Mouse (Mus musculus) liver, embryonic 12.5 days (tissue): ENCODE data around the gene Fam133b. TPM values are rescaled to one million over a fixed set of nuclear protein-coding genes. Genes with fewer than 3 reads are reported as not detected.

ENCODE experiments used
- ATAC-seq: fragments of 200-750 bp; cut with Nextera tagmentation; 2 replicates; pipeline ENCODE4 v1.8.0; 2017; ENCODE audit warnings: moderate number of reproducible peaks, mild to moderate bottlenecking, moderate library complexity
- H3K27ac ChIP-seq: fragments of 300-500 bp; sonication (generic); 2 replicates; pipeline ENCODE4 v1.5.1; 2016; ENCODE audit warnings: mild to moderate bottlenecking
- H3K27me3 ChIP-seq: fragments of 300-500 bp; sonication (generic); replicated peaks from 2 replicates; pipeline ENCODE4 v1.6.1; 2016; ENCODE audit warnings: mild to moderate bottlenecking, moderate library complexity
- H3K36me3 ChIP-seq: fragments of 300-500 bp; sonication (generic); 2 replicates; pipeline ENCODE4 v1.6.1; 2016; ENCODE audit warnings: mild to moderate bottlenecking, moderate library complexity
- H3K4me1 ChIP-seq: fragments of 300-500 bp; sonication (generic); 2 replicates; pipeline ENCODE4 v1.6.1; 2016
- H3K4me2 ChIP-seq: fragments of 300-500 bp; sonication (generic); 2 replicates; pipeline ENCODE4 v1.6.1; 2016; ENCODE audit warnings: mild to moderate bottlenecking, moderate library complexity
- H3K4me3 ChIP-seq: fragments of 300-500 bp; sonication (generic); 2 replicates; pipeline ENCODE4 v1.5.1; 2016; ENCODE audit warnings: mild to moderate bottlenecking, moderate library complexity
- H3K9ac ChIP-seq: fragments of 300-500 bp; sonication (generic); 2 replicates; pipeline ENCODE4 v1.6.1; 2016; ENCODE audit warnings: mild to moderate bottlenecking, moderate library complexity
- H3K9me3 ChIP-seq: fragments of 300-500 bp; sonication (generic); replicated peaks from 2 replicates; pipeline ENCODE4 v1.6.1; 2016; ENCODE audit warnings: mild to moderate bottlenecking, moderate library complexity
- WGBS: fragments of 180-500 bp; shearing (Covaris S2); methylation state at CpG from one replicate; pipeline ENCODE4 v1.1.7; 2016; ENCODE audit not compliant: insufficient replicate concordance; 5-methylcytosine and 5-hydroxymethylcytosine counted together
- polyA plus RNA-seq: library from polyadenylated mRNA; unstranded; fragments of >200 nt; fragmentation: Nextera tagmentation; extraction: Ambion mirVana; gene quantifications from 2 replicates; pipeline ENCODE4 v1.2.1, GENCODE M21; 2016

The Fam133b gene
- polyA plus RNA-seq, 1 experiment from 2014 or later: 16.1 TPM

GRCm38 (mm10) chr5:3505553-3505952 is 38.1 kb upstream of the Fam133b start:
- Histone ChIP-seq H3K9me3 (no peaks in the 10 kb centered on the region), H3K4me2 (no peak overlapping the region), H3K27ac (no peak overlapping the region), H3K27me3 (no peaks in the 10 kb centered on the region), H3K36me3 (peaks cover 6% of the 10 kb centered on the region; the same call in 1 of the 2 replicates), H3K4me1 (peaks cover 46% of the 10 kb centered on the region), H3K4me3 (no peak overlapping the region), H3K9ac (no peak overlapping the region)
- ATAC-seq: no peak
- 38% methylated on average over 2 of the region's 2 CpGs for WGBS

- Histone ChIP-seq H3K4me2 (no peak overlapping the region), H3K4me3 (no peak overlapping the region), H3K9me3 (no peaks in the 10 kb centered on the region), H3K4me1 (peaks cover 37% of the 10 kb centered on the region), H3K36me3 (peaks cover 9% of the 10 kb centered on the region; the same call in 1 of the 2 replicates), H3K27ac (no peak overlapping the region), H3K9ac (no peak overlapping the region), H3K27me3 (no peaks in the 10 kb centered on the region)
- no peak for ATAC-seq
- 64% methylated on average over 7 of the region's 7 CpGs for WGBS
Observed at GRCm38 (mm10) chr5:3508480-3509381, 34.9 kb upstream of the Fam133b start.

GRCm38 (mm10) chr5:3509503-3509902 is 34.1 kb upstream of the Fam133b start:
- H3K36me3 ChIP-seq: peaks cover 9% of the 10 kb centered on the region; the same call in 1 of the 2 replicates
- H3K4me3 ChIP-seq: no peak overlapping the region
- H3K9me3 ChIP-seq: no peaks in the 10 kb centered on the region
- no peak overlapping the region for H3K27ac ChIP-seq
- WGBS: 71% methylated on average over 3 of the region's 3 CpGs
- H3K27me3 ChIP-seq: no peaks in the 10 kb centered on the region
- H3K4me1 ChIP-seq: peaks cover 39% of the 10 kb centered on the region
- no peak for ATAC-seq
- H3K9ac ChIP-seq: no peak overlapping the region
- H3K4me2 ChIP-seq: no peak overlapping the region

GRCm38 (mm10) chr5:3511097-3511795 is 32.4 kb upstream of the Fam133b start:
- Histone ChIP-seq H3K4me1 (peaks cover 51% of the 10 kb centered on the region), H3K27ac (no peak overlapping the region), H3K9ac (no peak overlapping the region), H3K36me3 (peaks cover 15% of the 10 kb centered on the region; the same call in 1 of the 2 replicates), H3K27me3 (no peaks in the 10 kb centered on the region), H3K4me3 (no peak overlapping the region), H3K4me2 (no peak overlapping the region), H3K9me3 (no peaks in the 10 kb centered on the region)
- 84% methylated on average over 10 of the region's 10 CpGs for WGBS
- ATAC-seq: no peak

- ATAC-seq: peak; percentile 66
- Histone ChIP-seq H3K9me3 (no peaks in the 10 kb centered on the region), H3K36me3 (0 out of 2 replicates have a peak, but pooled peaks cover 9% of the 10 kb centered on the region), H3K27ac (no peak overlapping the region), H3K27me3 (no peaks in the 10 kb centered on the region), H3K4me1 (peaks cover 51% of the 10 kb centered on the region), H3K4me3 (no peak overlapping the region), H3K4me2 (no peak overlapping the region), H3K9ac (no peak overlapping the region)
- 13% methylated on average over 4 of the region's 4 CpGs for WGBS
Observed at GRCm38 (mm10) chr5:3512584-3512983, 31.0 kb upstream of the Fam133b start.

- H3K27ac ChIP-seq: peak overlapping the region; percentile 47; the same call in 1 of the 2 replicates
- H3K9ac ChIP-seq: no peak overlapping the region
- H3K27me3 ChIP-seq: no peaks in the 10 kb centered on the region
- WGBS: 18% methylated on average over 8 of the region's 8 CpGs
- H3K4me2 ChIP-seq: peak overlapping the region; percentile 28
- peaks cover 47% of the 10 kb centered on the region for H3K4me1 ChIP-seq
- peaks cover 21% of the 10 kb centered on the region for H3K36me3 ChIP-seq
- H3K9me3 ChIP-seq: no peaks in the 10 kb centered on the region
- H3K4me3 ChIP-seq: no peak overlapping the region
- ATAC-seq: peak; percentile 75
Observed at GRCm38 (mm10) chr5:3514901-3515311, 28.7 kb upstream of the Fam133b start.

- Histone ChIP-seq H3K9me3 (no peaks in the 10 kb centered on the region), H3K27ac (peak overlapping the region; percentile 33; the same call in 1 of the 2 replicates), H3K4me3 (no peak overlapping the region), H3K36me3 (peaks cover 27% of the 10 kb centered on the region), H3K9ac (no peak overlapping the region), H3K27me3 (no peaks in the 10 kb centered on the region), H3K4me1 (peaks cover 45% of the 10 kb centered on the region), H3K4me2 (no peak overlapping the region)
- WGBS: 67% methylated on average over 9 of the region's 9 CpGs
- peak; percentile 52 for ATAC-seq
Observed at GRCm38 (mm10) chr5:3515477-3515876, 28.2 kb upstream of the Fam133b start.

GRCm38 (mm10) chr5:3516481-3517075 is 27.1 kb upstream of the Fam133b start:
- no peak overlapping the region for H3K4me3 ChIP-seq
- 66% methylated on average over 9 of the region's 9 CpGs for WGBS
- H3K27ac ChIP-seq: no peak overlapping the region
- H3K4me2 ChIP-seq: no peak overlapping the region
- ATAC-seq: no peak
- no peaks in the 10 kb centered on the region for H3K27me3 ChIP-seq
- no peaks in the 10 kb centered on the region for H3K9me3 ChIP-seq
- peaks cover 38% of the 10 kb centered on the region for H3K36me3 ChIP-seq
- H3K9ac ChIP-seq: no peak overlapping the region
- peaks cover 38% of the 10 kb centered on the region for H3K4me1 ChIP-seq

GRCm38 (mm10) chr5:3520493-3521359 is 22.9 kb upstream of the Fam133b start:
- Histone ChIP-seq H3K27me3 (no peaks in the 10 kb centered on the region), H3K9me3 (no peaks in the 10 kb centered on the region), H3K9ac (no peak overlapping the region), H3K4me1 (peaks cover 2% of the 10 kb centered on the region), H3K27ac (no peak overlapping the region), H3K4me2 (no peak overlapping the region), H3K4me3 (no peak overlapping the region), H3K36me3 (peaks cover 53% of the 10 kb centered on the region)
- no peak for ATAC-seq
- WGBS: 85% methylated on average over 18 of the region's 18 CpGs

GRCm38 (mm10) chr5:3521741-3522140 is 21.9 kb upstream of the Fam133b start:
- H3K9ac ChIP-seq: no peak overlapping the region
- H3K27me3 ChIP-seq: no peaks in the 10 kb centered on the region
- no peak overlapping the region for H3K4me2 ChIP-seq
- H3K4me1 ChIP-seq: no peaks in the 10 kb centered on the region
- peaks cover 50% of the 10 kb centered on the region for H3K36me3 ChIP-seq
- H3K9me3 ChIP-seq: no peaks in the 10 kb centered on the region
- no peak overlapping the region for H3K27ac ChIP-seq
- WGBS: 82% methylated on average over 12 of the region's 12 CpGs
- no peak overlapping the region for H3K4me3 ChIP-seq
- ATAC-seq: no peak

- H3K9ac ChIP-seq: no peak overlapping the region
Observed at GRCm38 (mm10) chr5:3522826-3523225, 20.8 kb upstream of the Fam133b start.

More at GRCm38 (mm10) chr5:3522826-3523225, 20.8 kb upstream of the Fam133b start:
- Histone ChIP-seq H3K4me3 (no peak overlapping the region), H3K4me1 (0 out of 2 replicates have a peak, but pooled peaks cover 3% of the 10 kb centered on the region), H3K27me3 (no peaks in the 10 kb centered on the region), H3K36me3 (peaks cover 50% of the 10 kb centered on the region), H3K4me2 (no peak overlapping the region), H3K9me3 (no peaks in the 10 kb centered on the region), H3K27ac (no peak overlapping the region)
- WGBS: 79% methylated on average over 10 of the region's 10 CpGs
- ATAC-seq: no peak
